Mouse (Mus musculus) embryo, embryonic 9.5 days (tissue): ENCODE results near the gene Spem2.
"Not testable (repeated sequence)": the region's sequence is repeated elsewhere in the genome, so short reads cannot be mapped to it uniquely, and the experiment has no call there.

Experiments used
- DNase-seq: peaks from one replicate; pipeline ENCODE4 v3.0.0-alpha.2; 2017; ENCODE audit errors: extremely low spot score

The Spem2 gene

DNA sequence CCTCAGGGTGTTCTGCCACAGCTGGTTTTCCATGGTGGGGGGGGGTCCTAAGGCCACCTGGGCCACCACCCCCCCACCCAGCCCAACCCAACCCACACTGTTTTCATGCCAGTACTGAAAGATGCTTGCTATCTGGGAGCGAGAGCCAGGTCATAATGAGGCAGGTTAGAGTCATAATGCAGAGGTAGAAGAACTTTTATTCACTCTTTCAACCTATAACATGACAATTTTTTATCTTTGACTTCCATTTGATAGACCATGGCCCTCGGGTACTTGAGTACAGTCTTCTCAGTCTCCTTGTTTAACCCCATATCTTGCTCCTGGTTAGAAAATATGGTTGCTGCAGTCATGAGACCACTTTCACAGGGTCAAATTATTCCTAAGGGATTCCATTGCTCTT lies at the start of gene Spem2:
TSS of gene Spem2 (minus strand) at position 101 of the 400 bp plus-strand sequence.
- DNase-seq, result no peak

DNA sequence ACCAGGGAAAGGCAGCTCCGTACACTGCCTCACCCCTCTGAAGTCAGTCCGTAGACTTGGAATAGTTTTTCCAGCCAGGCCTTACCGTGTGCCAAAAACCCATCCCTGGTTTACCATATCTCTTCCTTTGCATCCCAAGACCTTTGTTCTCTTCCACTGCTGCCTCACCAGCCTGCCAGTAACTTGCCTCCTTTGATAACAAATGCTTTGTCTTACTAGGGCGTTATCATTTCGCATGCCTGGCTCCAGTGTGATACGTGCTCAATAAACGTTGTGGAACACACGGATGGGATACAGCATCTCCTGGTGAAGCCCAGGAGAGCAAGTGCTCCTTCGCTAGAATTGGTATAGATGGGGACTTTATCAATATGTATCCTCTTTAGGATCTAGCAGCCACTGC lies 49.1 kb upstream of the Spem2 start:
- no peak for DNase-seq

DNA sequence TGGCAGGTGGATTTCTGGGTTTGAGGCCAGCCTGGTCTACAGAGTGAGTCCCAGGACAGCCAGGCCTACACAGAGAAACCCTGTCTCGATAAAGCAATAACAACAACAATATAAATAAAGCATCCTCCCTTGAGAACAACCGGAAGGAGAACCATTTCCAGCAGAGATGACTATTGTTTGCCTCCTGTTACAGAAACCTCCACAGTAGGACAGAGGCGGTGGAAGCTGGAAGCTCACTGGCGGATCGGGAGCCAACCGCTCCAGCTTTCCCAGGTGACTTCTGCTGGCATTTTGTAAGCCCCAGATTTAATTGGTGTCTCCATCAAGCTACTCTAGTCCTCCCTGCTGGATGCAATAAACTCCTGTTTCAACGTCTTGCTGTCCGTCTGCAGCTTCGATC lies 47.3 kb upstream of the Spem2 start:
- DNase-seq, result no peak

DNA sequence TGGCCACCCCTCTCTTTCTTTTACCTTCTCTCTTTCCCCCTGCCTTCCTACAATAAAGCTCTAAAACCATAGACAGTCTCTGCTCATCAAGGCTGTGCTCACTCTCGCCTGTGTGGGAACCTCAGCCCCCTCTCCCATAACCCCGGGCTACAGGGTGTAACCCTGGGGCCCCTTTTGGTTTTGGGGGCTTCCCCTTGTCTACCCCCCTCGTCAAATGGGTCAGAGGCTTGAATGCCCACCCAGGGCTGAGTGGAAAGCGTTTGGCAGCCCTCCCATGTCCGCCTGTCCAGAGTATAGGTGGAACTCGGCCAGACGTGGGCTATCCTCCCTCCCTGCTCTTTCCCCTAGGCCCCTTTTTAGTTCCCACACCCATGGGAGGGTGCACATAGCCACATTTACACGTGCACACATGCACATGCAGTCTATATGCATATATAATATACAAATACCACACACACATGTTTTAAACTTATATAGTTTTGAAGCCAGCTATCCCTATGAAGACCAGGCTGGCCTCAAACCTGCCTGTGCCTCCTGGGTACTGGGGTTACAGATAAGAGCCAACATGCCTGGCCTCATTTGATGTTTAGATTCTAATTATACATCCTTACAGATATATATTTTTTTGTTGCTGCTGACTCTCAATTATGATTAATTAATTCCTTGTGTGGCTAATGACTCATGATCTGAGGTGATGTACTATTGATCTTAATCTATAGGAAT lies 46.0 kb upstream of the Spem2 start:
- DNase-seq, result no peak

DNA sequence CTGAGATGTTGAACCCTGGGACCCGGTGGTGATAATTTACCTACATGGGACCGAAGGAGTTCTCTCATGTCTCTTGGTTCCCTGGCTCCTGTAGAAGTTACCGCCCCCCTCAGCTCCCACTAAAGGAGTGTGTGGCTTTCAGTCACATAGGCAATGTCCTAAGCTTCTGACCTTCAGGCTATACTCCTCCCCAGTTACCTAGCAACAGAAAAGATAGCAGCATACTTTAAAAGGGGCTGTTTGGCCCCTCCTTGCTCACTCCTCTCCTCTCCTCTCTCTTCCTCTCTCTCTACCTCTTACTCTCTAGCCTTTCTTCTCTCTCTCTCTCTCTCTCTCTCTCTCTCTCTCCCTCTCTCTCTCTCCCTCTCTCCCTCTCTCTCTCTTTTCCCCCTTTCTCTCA lies 45.5 kb upstream of the Spem2 start:
- not testable (repeated sequence) for DNase-seq

DNA sequence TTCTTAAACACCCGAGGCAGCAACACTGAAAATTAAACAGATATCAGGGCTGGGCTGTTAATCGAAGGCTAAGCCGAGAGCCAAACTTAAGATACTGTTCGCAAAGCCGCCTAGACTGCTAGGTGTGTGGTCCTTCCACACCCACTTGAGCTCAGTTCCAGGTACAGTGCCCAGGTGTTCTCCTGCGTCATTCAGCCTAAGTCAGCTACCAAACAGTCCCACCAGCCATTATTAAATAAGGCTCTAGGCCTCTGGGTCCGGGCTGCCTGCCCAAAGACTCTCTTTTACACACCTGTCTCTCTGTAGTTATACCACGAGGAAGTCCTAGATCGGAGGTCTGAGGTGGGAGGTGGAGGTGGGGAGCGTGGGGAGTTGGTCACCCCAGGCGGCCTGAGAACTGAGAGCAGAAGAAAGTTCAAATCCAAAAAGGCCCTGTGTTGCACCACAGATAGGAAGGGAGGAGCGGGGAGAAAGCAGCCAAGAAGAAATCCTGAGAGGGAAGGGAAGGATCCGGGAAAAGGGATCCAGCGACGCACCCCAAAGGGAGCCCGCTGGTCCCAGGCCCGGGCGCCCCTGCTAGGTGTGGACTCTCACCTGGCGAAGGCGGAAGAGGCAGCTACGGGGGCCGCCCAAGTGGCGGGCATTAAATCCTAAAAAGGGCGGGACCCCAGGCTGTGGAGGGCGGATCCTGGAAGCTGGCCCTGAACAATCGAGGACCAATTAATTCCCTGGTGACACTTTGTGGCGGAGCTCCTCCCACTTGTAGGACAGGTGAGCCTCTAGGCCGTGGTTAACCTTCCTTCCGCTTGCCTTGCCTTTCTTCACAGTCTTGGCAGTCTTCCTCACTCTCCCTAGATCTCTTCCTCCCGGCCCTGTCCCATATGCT lies 40.1 kb upstream of the Spem2 start, which contains the start of gene Tnk1:
TSS of gene Tnk1 (minus strand) at position 618 of the 886 bp plus-strand sequence.
- DNase-seq, result no peak

DNA sequence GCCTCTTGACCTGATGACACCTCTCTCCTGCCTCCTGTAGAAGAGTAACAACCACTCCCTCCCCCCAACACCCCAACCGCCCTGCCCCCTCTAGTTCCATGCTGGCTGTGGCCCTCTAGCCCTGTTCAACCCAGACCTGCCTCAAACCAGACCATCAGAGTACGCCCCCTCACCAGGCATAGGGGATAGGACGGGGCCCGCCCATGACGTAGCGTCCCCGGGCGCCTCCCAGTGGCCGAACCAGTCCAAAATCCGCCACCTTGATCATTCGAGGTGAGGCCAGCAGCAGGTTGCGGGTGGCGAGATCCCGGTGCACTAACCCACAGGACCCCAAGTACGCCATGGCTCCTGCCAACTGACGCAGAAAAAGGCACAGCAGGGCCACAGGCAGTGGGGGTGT lies 37.1 kb upstream of the Spem2 start:
- DNase-seq, result peak; percentile 53

DNA sequence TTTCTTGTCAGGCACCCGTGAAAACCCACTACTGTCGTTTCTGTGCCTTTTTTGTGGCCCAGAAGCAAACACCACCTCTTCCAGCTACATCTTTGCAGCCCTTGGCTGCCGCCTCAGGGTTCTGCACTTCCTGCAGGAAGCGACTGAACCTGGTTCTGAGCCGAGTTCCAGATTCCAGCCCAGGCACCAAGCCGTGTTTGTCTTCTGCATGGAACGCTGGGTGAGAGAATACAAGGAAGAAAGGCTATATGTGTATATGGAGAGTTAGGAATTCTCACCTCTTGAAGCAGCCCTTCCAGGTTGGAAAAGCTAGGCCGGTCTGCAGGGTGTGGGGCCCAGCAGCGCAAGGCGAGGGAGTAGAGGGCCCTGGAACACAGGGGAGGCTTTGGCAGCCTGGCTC lies 36.4 kb upstream of the Spem2 start:
- no peak for DNase-seq

DNA sequence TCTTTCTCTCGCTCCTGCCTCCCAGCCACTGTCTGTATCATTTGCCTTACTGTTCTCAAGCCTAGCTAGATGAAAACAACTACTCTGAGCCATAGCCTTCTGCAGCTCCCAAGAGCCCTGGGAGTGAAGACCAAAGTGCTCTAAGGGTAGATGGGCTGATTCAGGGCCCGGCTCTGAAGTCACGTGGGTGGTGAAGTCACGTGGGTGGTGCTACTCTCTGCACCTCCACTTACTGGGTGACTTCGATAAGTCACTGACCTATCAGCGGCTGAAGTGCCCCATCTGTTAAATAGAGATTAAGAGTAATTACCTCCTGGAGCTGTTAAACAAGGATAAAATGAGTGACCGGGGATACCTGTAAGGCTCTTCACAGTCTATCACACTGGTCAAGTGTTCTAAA lies 35.7 kb upstream of the Spem2 start:
- DNase-seq, result no peak

DNA sequence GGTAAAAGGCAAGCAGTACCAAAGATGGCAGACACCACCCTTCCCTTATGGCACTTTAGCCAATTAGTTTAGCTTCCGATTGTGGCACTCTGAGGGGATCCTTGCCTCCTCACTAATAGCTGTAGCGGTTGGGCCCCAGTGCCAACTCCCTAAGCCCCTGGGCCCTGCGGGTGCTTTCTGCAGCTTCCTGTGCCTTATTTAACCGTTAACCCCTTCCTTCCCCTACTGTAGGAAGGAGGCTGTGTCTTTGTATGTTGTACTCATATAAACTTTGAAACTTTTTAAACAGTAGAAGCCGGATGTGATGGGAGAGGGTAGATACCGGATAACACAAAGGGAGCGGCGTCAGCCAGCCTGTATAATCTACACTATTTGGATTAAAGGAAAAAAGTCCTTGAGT lies 32.5 kb upstream of the Spem2 start:
- no peak for DNase-seq

DNA sequence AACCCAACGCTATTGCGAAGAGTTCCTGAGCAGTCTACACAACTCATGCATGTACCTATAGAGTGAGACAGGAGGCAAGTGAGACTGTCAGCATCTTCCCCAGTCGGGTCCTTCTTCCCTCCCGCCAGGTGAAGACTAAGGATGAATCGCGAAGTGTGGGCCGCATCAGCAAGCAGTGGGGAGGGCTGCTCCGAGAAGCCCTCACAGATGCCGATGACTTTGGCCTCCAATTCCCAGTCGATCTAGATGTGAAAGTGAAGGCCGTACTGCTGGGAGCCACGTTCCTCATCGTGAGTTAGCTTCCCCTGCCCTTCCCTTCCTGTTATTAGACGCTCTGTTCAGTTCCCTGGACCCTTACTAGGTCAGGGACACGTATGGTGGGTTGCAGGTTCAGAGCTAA lies 31.6 kb upstream of the Spem2 start:
- DNase-seq, result no peak

DNA sequence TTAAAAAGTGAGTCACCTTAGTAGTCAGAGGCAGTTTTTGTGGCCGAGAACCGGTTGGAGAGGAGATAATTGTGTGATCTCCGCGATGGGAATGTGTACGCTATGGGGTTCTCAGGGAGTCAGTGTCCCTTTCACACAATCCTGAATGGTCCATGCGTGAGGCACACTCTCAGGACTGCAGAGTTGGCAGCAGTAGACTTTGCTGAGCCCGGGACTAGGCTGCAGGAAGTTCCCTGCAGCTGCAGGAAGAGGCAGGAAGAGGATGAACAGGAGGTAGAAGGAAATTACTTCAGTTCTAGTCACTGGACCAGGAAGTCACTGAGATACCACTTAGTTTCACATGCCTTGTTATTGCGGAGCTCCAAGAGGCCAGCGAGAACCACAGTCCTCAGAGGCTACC lies 30.9 kb upstream of the Spem2 start:
- DNase-seq, result no peak

DNA sequence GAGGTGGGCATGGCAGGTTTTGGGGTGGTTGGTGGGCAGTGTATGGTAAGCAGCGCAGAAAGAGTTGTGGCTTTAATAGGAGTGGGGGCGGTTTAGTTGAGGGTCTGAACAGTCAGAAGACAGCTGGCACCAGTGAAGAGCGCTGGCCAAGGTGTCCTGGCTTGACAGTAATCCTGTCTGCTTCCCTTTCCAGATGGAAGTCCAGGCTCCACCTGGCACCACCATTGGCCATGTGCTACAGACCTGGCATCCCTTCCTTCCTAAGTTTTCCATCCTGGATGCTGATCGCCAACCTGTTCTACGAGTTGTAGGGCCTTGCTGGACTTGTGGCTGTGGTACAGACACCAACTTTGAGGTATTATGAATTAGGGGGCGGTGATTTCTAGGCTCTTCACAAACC lies 29.8 kb upstream of the Spem2 start:
- DNase-seq, result no peak

DNA sequence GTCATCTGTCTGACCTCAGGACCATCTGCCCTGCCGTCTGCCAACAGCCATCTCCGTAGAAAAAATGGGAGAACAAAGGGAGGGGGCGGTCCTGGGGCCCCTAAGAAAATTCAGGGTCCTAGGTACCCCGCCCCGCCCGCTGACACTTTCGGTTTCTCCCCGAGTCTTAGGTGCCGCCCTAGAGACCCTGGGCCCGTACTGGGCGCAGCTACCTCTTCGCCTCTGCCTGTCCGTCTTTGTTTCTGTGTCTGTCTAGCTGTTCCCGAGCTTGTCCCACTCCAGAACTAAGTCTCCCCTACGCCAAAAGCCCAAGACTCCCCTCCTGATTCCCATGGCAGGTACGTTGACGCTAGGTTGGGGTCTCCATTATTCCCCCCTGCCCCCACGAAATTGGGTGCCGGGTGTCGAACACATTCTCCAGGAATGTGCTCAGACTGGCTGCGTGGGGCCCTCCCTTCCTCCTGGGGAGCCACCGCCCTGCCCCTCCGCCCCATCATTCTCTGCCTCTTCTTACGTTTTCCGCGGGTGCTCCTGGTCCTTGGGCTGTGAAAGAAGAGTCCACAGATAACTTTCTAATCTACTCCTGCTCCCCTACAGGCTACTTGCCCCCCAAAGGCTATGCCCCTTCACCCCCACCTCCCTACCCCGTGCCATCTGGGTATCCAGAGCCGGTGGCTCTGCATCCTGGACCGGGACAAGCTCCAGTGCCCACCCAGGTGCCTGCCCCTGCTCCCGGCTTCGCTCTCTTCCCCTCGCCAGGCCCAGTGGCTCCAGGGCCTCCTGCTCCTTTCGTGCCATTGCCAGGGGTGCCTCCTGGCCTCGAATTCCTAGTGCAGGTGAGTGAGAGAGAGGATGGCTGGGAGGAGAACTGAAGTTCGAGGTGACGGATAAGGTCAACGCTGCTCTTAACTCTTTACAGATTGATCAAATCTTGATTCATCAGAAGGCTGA lies 28.7 kb upstream of the Spem2 start:
- peak; percentile 35 for DNase-seq

DNA sequence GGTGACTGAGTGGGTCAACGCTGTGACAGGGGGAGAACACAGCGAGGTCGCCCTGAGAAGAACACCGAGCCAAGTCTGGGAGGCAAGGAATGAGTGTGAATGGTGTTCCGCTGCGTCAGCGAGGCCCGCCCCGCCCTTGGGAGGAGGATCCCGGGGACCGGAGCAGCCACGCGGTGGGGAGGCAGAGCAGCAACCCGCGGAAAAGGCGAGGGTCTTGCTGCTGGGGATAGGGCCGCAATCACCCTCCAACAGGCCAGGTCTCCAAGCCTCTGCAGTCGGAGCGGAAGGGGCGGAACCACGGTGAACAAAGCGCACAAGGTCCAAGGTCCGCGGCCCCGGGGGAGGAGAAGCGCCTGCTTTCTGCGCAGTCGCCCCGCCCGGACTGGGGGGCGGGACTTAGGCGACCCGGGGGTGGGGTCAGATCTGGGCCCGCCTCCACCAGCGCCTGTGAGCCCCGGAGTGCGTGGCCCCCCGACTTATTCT lies 28.0 kb upstream of the Spem2 start, which contains the start of gene Plscr3:
TSS of gene Plscr3 (plus strand) at position 179 of the 483 bp plus-strand sequence.
- DNase-seq, result peak; percentile 96

DNA sequence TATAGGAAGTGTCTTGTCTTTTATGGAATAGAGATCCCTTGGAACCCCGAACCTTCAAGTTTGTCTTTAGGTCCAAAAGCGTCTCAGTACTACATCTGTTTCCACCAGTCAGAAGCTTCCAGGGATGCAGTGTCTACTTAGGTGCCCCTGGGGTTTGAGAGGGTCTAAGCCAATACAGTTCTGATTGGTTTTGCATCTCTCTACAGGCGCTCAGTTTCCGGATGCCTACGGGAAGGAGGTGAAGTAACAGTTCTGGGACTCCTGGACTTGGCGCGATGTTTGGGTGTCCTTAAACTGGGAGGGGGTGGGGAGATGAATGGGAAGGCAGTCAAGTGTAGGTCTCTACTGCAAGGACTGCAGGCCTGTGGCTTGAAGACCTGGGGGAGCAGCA lies 20.4 kb upstream of the Spem2 start:
- DNase-seq, result no peak

DNA sequence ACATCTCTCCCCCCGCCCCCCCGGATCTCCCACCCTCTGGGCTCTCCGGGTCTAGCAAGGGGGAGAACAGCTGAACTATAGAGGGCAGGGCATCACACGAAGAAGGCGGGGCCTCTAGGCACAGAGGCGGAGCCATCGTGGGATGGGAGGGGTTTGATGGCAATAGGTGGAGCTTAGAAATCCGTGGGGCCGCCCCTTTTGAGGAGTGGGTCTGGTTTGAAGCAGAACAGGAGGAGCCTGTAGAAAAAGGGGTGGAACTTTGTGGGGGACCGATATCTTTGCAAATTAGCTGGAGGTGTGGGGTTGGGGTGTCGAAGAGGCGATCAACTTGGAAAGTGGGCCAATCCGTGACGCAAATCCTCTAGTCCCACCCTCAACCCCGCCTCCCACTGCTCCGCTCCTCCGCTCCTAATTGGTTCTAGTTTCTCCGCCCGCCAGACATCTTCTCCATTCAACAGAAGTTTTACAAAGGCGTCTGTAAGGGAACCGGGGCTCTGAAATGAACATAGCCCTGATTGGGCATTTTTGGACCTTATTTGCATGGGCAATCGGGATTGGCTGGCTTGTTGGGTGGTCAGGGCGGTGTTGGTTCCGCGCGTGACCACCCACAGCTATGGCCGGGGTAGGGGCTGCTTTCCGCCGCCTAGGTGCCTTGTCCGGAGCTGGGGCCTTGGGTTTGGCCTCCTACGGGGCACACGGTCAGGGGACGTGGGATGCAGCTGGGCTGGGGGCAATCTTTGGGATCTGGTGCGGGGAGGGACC lies 19.9 kb upstream of the Spem2 start, which contains the start of gene Tmem256:
TSS of gene Tmem256 (plus strand) at position 563 of the 762 bp plus-strand sequence.
- peak; percentile 99 for DNase-seq

DNA sequence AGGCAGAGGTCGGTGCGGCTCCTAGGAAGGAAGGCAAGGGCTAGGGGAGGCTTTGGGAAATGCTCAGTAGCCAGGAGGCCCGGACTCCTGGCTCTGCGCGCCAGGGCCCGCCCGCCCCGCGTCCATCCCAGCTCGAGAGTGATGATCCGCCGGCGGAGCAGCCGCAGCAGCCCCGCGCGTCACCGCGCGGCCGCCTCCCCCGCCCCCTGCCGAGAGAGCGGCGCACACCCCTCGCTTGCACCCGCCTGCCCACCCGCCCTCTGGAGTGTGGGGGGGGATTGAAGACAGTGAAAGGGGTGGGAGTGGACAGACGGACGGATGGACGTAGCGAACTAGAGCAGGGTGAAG lies 19.3 kb upstream of the Spem2 start, which contains the start of gene Nlgn2:
TSS of gene Nlgn2 (minus strand) at position 181 of the 348 bp plus-strand sequence.
- DNase-seq, result no peak

DNA sequence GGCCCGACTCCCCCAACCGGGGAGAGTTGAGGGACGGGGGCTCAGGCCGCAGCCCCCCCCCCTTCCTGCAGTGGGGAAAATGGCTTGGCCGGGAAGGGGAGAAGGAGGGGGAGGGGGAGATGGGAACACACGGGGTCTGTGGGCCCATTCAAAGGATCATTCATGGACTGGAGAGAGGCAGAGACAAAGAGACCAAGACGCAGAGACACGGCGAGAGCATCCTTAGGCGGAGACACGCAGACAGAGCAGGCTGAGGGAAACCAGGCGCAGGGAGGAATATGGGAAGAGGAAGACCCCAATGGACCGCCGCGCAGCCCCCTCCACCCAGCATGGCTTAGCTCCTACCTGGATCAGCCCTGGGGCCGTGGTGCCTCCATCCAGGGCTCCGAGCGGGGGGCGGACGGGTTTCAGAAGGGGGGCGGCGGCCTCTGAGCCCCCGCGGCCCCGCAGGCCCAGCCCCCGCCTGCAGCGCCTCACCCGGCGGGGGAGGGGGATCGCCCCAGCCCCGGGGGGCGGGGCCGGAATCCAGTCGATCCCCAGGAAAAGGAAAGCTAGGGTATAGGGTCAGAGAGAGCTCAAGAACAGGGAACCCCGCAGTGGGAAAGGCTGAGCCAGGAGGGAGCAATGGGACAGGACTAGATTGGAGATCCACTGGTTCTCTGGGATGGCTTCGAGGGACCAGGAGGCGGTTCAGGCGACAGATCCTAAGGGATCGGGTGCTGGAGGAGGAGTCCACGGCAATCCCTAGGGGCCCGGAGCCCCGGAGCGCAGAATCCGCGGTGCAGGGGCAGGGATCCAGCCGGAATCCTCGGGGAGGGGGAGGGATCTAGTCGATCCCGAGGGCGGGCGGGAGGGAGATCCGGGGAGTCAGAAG lies 18.7 kb upstream of the Spem2 start:
- DNase-seq, result peak; percentile 59

DNA sequence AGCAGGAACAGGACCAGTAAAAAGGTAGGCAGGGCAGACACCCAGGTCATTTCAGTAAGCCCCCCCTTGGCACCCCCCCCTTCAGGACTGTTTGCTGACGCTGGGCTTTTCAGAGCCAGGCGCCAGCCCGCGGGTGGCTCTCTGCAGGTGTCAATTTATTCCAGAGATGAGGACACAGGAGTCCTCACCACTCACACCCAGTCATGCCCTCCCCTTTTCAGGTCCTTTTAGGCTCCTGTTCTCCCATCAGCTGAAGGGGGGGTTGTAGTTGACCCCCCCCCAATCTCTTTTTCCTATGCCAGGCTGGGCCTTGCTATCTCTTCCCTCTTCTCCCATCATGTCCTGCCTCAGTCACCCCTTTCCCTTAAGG lies 17.7 kb upstream of the Spem2 start:
- DNase-seq, result peak; percentile 40
